8 mouse cellular contexts compared by ENCODE assay signal in the genomic region with DNA sequence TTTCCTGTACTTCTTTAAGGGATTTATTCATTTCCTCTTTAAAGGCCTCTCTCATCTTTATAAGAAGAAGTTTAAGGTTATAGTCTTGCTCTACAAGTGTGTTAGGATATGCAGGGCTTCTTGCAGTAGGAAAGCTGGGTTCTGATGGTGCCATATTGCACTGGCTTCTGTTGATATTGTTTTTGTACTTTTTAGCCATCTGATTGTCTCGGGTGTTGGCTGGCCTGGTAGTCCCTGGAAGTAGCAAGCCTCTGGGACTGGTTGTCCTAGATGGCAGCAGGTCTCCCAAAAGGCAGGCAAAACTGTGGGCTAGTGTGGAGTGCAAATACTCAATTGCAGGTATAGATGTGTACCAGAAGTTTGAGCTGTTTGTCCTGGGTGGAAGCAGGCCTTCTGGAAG.
"Had no signal": no experiment of that assay in that cellular context is flagged by ENCODE, and none has a peak within 500 bp of the region (broad histone marks: within the 10 kb centered on the region; RNA-seq: fewer than 3 reads in every experiment).

No protein-coding gene starts in this region.

- DNase-seq: liver, postnatal 0 days; lung, adult 2 months; lung, postnatal 14 days; lung, postnatal 36 days; right cerebral cortex, postnatal 14 days; thymus, adult 2 months; thymus, postnatal 25 days; thymus, postnatal 4 days had no signal
